Mouse (Mus musculus) midbrain, embryonic 13.5 days (tissue): Measurements from ENCODE around the gene Gpr183. TPM values are rescaled to one million over a fixed set of nuclear protein-coding genes. Genes with fewer than 3 reads are reported as not detected.

Experiments used
- ATAC-seq: fragments of 200-750 bp; cut with Nextera tagmentation; 2 replicates; pipeline ENCODE4 v1.8.0; 2017; ENCODE audit warnings: mild to moderate bottlenecking, moderate TSS enrichment, moderate library complexity
- H3K27ac ChIP-seq: fragments of 300-500 bp; sonication (generic); 2 replicates; pipeline ENCODE4 v1.5.1; 2015; ENCODE audit warnings: inconsistent platforms, mild to moderate bottlenecking, moderate library complexity
- H3K27me3 ChIP-seq: fragments of 300-500 bp; sonication (generic); 2 replicates; pipeline ENCODE4 v1.6.1; 2015; ENCODE audit warnings: mild to moderate bottlenecking, inconsistent platforms
- H3K36me3 ChIP-seq: fragments of 300-500 bp; sonication (generic); 2 replicates; pipeline ENCODE4 v1.6.1; 2015; ENCODE audit warnings: mild to moderate bottlenecking, inconsistent platforms
- H3K4me1 ChIP-seq: fragments of 300-500 bp; sonication (generic); replicated peaks from 2 replicates; pipeline ENCODE4 v1.6.1; 2015; ENCODE audit warnings: inconsistent platforms
- H3K4me2 ChIP-seq: fragments of 300-500 bp; sonication (generic); replicated peaks from 2 replicates; pipeline ENCODE4 v1.6.1; 2015; ENCODE audit warnings: moderate library complexity, mild to moderate bottlenecking, inconsistent platforms
- H3K4me3 ChIP-seq: fragments of 300-500 bp; sonication (generic); replicated peaks from 2 replicates; pipeline ENCODE4 v1.5.1; 2015; ENCODE audit warnings: mild to moderate bottlenecking, inconsistent platforms
- H3K9ac ChIP-seq: fragments of 300-500 bp; sonication (generic); replicated peaks from 2 replicates; pipeline ENCODE4 v1.6.1; 2015; ENCODE audit warnings: mild to moderate bottlenecking, inconsistent platforms
- H3K9me3 ChIP-seq: fragments of 300-500 bp; sonication (generic); 2 replicates; pipeline ENCODE4 v1.6.1; 2016; ENCODE audit warnings: mild to moderate bottlenecking, inconsistent platforms
- WGBS: fragments of 180-500 bp; shearing (Covaris S2); methylation state at CpG from one replicate; pipeline ENCODE4 v1.1.7; 2015; 5-methylcytosine and 5-hydroxymethylcytosine counted together
- polyA plus RNA-seq: library from polyadenylated mRNA; unstranded; fragments of >200 nt; fragmentation: Nextera tagmentation; extraction: Ambion mirVana; gene quantifications from 2 replicates; pipeline ENCODE4 v1.2.1, GENCODE M21; 2015

The Gpr183 gene
- polyA plus RNA-seq, 1 experiment from 2014 or later = 1.2 TPM

GRCm38 (mm10) chr14:121906341-121906991 is 58.5 kb downstream of the Gpr183 start:
- no peak for ATAC-seq
- H3K27ac ChIP-seq = no peak overlapping the region
- H3K4me1 ChIP-seq = no peaks in the 10 kb centered on the region
- peaks cover 41% of the 10 kb centered on the region for H3K36me3 ChIP-seq
- 93% methylated on average over 8 of the region's 8 CpGs for WGBS
- no peak overlapping the region for H3K4me3 ChIP-seq
- no peak overlapping the region for H3K9ac ChIP-seq
- H3K9me3 ChIP-seq = no peaks in the 10 kb centered on the region
- no peaks in the 10 kb centered on the region for H3K27me3 ChIP-seq
- no peak overlapping the region for H3K4me2 ChIP-seq

GRCm38 (mm10) chr14:121904754-121905153 is 60.2 kb downstream of the Gpr183 start:
- H3K9ac ChIP-seq = no peak overlapping the region
- H3K27ac ChIP-seq = no peak overlapping the region
- H3K27me3 ChIP-seq = no peaks in the 10 kb centered on the region
- H3K4me1 ChIP-seq = no peaks in the 10 kb centered on the region
- no peak for ATAC-seq
- no peak overlapping the region for H3K4me2 ChIP-seq
- H3K9me3 ChIP-seq = no peaks in the 10 kb centered on the region
- WGBS = 63% methylated on average over 3 of the region's 3 CpGs
- H3K4me3 ChIP-seq = no peak overlapping the region
- H3K36me3 ChIP-seq = peaks cover 27% of the 10 kb centered on the region

GRCm38 (mm10) chr14:121903381-121903876 is 61.6 kb downstream of the Gpr183 start:
- no peaks in the 10 kb centered on the region for H3K27me3 ChIP-seq
- 96% methylated on average over 7 of the region's 7 CpGs for WGBS
- H3K4me3 ChIP-seq = no peak overlapping the region
- ATAC-seq = no peak
- H3K27ac ChIP-seq = no peak overlapping the region
- no peak overlapping the region for H3K4me2 ChIP-seq
- no peaks in the 10 kb centered on the region for H3K9me3 ChIP-seq
- H3K36me3 ChIP-seq = peaks cover 16% of the 10 kb centered on the region
- no peak overlapping the region for H3K9ac ChIP-seq
- H3K4me1 ChIP-seq = no peaks in the 10 kb centered on the region

Other genes starting within 250 kb of the Gpr183 start
- 5.1 and 5.5 TPM in 2 replicates for gene Dock9, start 167.4 kb downstream of the Gpr183 start, polyA plus RNA-seq
- 51.2 and 53.7 TPM in 2 replicates for gene Ubac2, start 86.6 kb downstream of the Gpr183 start, polyA plus RNA-seq
- 0.24 TPM in 1 of 2 replicates, not detected in the other for gene Gpr18, start 49.4 kb downstream of the Gpr183 start, polyA plus RNA-seq
- not detected in 2 replicates for gene Timm8a2, start 69.5 kb upstream of the Gpr183 start, polyA plus RNA-seq
- gene Tm9sf2, start 141.8 kb upstream of the Gpr183 start, polyA plus RNA-seq = 105 and 111 TPM in 2 replicates
- gene Clybl, start 216.5 kb upstream of the Gpr183 start, polyA plus RNA-seq = 23.9 and 24.1 TPM in 2 replicates